Mouse (Mus musculus) adrenal gland, postnatal 36 days (tissue): ENCODE measurements around the gene Pias3. TPM values are rescaled to one million over a fixed set of nuclear protein-coding genes. Genes with fewer than 3 reads are reported as not detected.
A peak's percentile ranks its signal among the peaks of the same experiment; 100 is the strongest.
"Not testable (repeated sequence)": the region's sequence is repeated elsewhere in the genome, so short reads cannot be mapped to it uniquely, and the experiment has no call there.

ENCODE experiments used
- DNase-seq, 2 experiments: peaks; one replicate each; pipeline ENCODE4 v3.0.0; 2021; ENCODE audit warnings: mixed read lengths in 1 of 2
- total RNA-seq, 2 experiments: library from RNA; stranded (reverse); gene quantifications; 2 replicates each; pipeline ENCODE4 v1.2.3; 2021

The Pias3 gene
- total RNA-seq, 2 experiments from 2014 or later, result 24.2 to 24.4 TPM

DNA sequence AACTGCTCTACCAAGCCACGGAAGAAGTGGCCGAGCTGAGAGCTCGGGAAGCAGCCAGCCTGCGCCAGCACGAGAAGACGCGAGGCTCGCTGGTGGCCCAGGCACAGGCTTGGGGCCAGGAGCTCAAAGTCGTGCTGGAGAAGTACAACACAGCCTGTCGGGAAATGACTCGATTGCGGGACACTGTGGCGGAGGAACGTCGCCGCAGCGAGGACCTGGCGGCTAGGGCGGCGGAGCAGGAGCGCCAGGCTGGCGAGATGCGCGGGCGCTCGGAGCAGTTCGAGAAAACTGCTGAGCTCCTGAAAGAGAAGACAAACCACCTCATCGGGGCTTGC lies 11.4 kb upstream of the Pias3 start:
- DNase-seq, result peak; percentile 21 to 25

DNA sequence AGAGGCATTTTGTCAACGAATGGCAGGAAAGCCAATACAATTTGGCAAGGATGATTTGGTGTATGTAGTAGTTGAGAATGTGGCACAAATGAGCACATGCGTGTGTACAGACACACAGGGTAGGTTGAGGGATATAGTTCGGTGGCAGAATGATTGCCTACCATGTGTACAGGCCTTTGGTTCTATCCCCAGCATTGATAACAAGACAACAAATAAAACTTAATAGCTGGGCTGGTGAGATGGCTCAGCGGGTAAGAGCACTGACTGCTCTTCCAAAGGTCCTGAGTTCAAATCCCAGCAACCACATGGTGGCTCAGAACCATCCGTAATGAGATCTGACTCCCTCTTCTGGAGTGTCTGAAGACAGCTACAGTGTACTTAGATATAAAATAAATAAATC lies 10.1 kb upstream of the Pias3 start:
- not testable (repeated sequence) for DNase-seq

GRCm38 (mm10) chr3:96688854-96689253 lies 7.3 kb upstream of the Pias3 start:
- DNase-seq, result no peak

- no peak for DNase-seq
Measured at GRCm38 (mm10) chr3:96690298-96690697, 5.9 kb upstream of the Pias3 start.

DNA sequence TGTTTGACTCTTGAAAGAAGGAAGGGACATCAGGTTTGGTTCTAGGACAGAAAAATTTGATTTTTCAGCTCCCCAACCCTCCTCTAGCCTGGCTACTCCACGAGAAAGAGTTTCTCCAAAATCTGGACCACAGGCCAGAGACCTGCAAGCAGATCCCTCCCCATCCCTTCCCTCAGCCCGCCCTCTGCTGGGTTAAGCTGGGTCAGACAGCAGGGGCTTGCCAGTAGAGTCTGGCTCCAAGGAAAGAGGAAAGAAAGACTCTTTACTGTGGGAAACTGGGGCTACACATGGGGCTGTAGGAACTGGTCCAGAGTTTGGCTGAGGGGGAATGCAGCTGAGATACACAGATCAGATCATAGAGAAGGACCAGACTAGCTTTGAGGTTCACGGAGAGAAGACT lies 3.7 kb upstream of the Pias3 start:
- DNase-seq, result peak in 1 of 2 experiments; percentile 29

DNA sequence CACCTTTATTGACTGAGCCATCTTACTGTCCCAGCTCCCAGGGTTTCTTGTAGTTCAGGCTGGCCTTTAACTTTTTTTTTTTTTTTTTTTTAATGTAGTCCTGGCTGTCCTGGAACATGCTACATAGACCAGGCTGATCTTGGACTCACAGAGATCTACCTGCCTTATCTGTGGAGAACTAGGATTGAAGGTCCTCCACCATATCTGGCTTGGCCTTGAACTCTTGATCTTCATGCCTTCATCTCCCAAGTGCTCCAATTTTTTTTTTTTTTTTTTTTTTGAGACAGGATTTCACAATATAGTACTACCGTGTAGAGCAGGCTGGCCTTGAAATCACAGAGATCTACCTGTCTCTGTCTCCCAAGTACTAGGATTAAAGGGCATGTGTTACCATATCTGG lies 2.6 kb upstream of the Pias3 start:
- no peak for DNase-seq

DNA sequence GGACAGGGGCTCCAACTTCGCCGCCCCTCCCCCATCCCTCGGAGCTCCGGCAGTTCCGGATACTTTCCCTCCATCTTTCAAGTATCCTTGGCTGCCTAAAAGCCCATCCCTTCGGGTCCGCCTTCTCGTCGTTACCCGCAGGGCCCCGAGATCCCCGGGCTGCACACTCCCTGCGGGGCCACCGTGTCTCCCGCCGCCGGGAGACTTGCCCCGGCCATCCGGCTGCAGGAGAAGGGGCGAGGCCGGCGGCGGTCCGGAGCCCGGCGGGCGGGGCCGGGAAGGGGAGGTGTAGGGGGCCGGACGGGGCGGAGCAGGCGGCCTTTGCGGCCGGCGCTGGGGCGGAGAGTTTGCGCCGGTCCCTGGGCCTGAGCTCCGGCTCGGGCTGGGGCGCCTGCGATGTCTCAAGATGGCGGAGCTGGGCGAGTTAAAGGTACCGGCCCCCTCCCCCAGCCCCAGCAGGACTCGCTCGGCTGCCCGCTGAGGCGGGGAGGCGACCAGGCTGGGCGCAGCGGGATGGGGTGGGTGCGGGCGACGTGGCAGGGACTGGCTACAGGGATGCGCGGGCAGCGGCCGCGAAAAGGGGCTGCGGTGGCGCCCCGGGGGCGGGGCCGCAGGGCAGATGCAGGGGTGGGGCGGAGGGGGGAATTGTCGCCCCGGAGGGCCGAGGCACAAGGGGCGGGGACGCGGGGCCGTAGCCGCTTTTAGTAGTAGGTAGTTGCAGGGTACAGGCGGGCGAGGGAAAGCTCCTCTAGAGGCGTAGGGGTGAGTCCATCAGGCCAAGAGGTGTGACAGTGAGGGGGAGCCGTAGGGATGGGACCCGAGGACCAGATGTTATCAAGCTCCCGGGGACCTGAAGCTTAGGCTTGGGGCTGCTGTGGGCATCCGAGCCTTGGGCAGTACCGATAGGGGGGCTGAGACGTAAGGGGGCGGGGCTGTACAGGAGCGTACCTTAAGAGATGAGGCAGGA lies 865 bp downstream of the Pias3 start:
- peak; percentile 95 to 98 for DNase-seq

GRCm38 (mm10) chr3:96698993-96699690 lies 3.0 kb downstream of the Pias3 start:
- DNase-seq, result no peak

- peak in 1 of 2 experiments; percentile 54 for DNase-seq
Measured at GRCm38 (mm10) chr3:96700376-96700775, 4.2 kb downstream of the Pias3 start.

DNA sequence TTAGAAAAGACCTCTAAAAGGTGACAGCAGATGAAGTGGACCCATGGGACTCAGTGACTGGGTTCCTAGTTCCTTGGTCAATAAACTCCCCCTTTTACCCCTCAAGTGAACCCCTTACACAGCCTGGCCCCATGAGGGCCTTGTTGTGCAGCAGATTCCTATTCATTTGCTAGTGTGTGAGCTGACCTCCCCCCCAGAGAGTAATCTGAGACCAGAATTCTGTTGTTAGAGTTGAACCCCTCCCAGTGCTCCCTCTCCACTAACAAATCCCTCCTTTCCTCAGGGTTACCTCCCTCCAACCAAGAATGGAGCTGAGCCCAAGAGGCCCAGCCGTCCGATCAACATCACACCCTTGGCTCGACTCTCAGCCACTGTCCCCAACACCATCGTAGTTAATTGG lies 4.8 kb downstream of the Pias3 start:
- DNase-seq, result no peak

DNA sequence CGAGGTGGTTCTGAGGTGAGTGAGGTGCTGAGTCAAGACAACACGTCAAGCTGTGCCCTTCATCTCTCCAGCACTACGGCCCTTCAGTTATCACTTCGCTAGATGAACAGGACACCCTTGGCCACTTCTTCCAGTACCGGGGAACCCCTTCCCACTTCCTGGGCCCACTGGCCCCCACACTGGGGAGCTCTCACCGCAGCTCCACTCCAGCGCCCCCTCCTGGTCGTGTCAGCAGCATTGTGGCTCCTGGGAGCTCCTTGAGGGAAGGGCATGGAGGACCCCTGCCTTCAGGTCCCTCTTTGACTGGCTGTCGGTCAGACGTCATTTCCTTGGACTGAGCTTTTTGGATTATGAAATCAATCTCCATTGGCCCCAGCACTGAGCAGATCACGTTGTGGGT lies 8.6 kb downstream of the Pias3 start:
- DNase-seq, result peak; percentile 37 to 47

DNA sequence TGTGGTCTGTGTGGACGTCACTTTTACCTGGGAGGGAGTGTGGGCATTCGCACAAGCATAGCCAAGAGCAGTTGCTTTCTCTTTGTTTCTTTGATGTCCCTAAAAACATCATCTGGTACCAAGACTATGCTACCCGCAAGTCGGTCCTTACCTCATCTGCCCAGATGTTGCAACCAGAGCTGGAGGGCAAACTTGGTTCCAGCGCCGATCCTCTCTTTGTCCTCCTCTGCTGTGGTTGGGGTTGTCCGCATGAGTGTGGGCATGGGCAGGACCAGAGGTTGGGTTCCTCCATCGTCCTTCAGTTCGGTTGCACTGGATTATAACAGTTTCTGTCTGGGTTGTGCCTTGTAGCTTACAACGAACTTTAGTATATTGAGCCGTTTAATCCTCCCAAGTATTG lies 10.0 kb downstream of the Pias3 start:
- no peak for DNase-seq

DNA sequence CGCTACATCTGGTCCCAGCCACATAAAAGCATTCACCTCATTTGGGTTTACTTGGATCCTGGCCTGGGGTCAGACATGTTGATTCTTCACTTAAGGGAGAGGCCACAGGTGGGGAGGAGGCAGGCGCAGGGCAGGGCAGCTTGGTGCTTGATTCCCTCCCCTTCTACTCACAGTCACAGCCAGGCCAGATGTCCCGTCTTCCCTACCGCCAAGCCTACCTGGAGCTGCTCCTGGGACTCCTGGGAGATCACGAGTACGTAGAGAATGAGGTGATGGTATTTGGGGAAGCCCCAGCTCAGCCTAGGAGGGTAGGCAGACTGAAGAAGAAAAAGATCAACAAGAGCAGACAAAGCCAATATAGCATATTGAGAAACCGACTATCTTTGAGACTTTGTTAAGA lies 10.8 kb downstream of the Pias3 start:
- DNase-seq, result no peak

- peak; percentile 88 to 94 for DNase-seq
Measured at GRCm38 (mm10) chr3:96707903-96708683, 11.9 kb downstream of the Pias3 start, which contains the start of gene Nudt17. Nudt17 (minus strand) TSS chr3:96708562.

- no peak for DNase-seq
Measured at GRCm38 (mm10) chr3:96708684-96709064, 12.5 kb downstream of the Pias3 start.

- DNase-seq, result no peak
Measured at GRCm38 (mm10) chr3:96714286-96714685, 18.1 kb downstream of the Pias3 start.

DNA sequence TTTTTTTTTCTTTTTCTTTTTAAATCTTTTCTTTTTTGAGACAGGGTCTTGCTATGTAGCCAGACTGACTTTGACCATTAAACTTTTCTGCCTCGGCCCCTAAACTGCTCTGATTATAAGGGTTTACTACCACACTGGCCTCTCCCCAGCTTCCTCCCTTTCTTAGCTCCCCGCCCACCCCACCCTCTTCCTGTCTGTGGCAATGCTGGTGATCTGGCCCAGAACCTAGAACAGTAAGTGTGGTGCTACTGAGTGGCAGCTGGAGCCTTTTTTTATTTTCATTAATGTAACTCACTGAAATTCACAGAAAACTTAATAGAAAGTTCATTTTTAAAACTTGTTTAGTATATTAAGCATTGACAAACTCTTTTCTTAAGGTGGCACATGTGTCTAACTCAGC lies 19.7 kb downstream of the Pias3 start:
- no peak for DNase-seq

DNA sequence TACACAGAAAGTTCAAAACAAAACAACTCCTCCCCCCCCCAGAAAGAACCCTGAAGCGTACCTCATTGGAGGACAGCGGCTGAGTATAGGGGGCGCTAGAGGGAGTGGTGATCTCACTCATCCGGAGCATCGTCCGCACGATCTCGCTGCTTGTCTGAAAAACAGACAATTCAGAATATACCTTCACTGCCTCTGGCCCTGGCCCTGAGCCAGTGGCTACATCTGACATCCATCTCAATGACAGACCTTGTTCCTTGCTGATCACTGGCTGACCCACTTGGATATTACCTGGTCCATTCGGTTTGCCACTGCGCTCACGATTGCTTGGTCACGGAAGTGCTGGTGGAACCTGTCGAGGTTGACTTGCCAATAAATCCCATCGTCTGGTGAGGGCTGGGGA lies 23.0 kb downstream of the Pias3 start:
- peak; percentile 49 to 66 for DNase-seq

- peak; percentile 99 for DNase-seq
Measured at GRCm38 (mm10) chr3:96727343-96727827, 31.2 kb downstream of the Pias3 start, which contains the start of the genes Polr3c and Rnf115. Polr3c (minus strand) TSS chr3:96727628. Rnf115 (plus strand) TSS chr3:96727664.

GRCm38 (mm10) chr3:96727828-96728633 lies 31.8 kb downstream of the Pias3 start:
- peak in 1 of 2 experiments; percentile 19 for DNase-seq
